8 mouse cellular contexts compared by ENCODE assay signal in the genomic region with DNA sequence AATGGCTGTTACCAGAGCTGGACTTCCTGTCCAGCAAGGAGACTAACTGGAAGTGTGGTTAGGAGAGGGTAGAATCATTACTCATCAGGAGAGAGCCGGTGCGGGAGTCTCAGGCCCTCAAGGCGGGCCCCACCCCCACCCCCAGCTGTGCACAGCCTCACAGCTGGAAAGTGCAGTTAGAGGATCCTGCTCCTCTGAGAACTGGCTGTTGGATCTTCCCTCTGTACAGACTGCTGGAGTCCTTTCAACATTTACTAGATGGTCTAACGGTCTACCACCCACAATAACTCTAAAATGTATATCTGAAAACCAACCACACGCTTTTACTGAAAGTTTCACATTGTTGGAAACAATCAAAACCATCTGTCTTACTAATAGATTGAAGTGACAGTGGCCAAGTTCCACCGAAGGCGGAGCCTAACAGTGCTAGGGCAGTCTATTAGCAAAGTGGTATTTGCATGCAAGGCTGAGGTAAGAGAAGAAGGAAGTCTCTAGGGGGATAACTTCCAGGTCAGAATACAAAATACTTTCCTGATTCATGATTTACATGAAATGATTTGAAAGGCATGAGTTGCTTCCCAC.
DNase-seq lines count a peak whose midpoint lies in the region; ATAC-seq lines count a peak whose summit lies in the region.

No protein-coding gene starts in this region.

- peak; percentile 84 for ATAC-seq in intestine, embryonic 15.5 days

- no peak overlapping the region for H3K4me3 ChIP-seq in intestine, embryonic 15.5 days (replicated peaks)

- H3K36me3 ChIP-seq in intestine, embryonic 15.5 days, result no peaks in the 10 kb centered on the region
- H3K36me3 ChIP-seq in splenic B cell, adult 2 months (ENCODE audit: control insufficient read depth, insufficient read depth, low read length, poor library complexity, severe bottlenecking), result no peaks in the 10 kb centered on the region

- no peaks in the 10 kb centered on the region for H3K9me3 ChIP-seq in intestine, embryonic 15.5 days

- H3K4me1 ChIP-seq in intestine, embryonic 15.5 days (replicated peaks), result no peaks in the 10 kb centered on the region; the same call in 1 of the 2 replicates

- 0 out of 2 replicates have a peak overlapping the region, but pooled peaks have one; percentile 42 for H3K27ac ChIP-seq in intestine, embryonic 15.5 days

- DNase-seq in adrenal gland, postnatal 14 days, result peak; percentile 54
- no peak for DNase-seq in adrenal gland, postnatal 4 days (ENCODE audit: low spot score in 2 of 2)
- DNase-seq in 3134 (ENCODE audit: extremely low read depth, insufficient read length, low spot score), result peak; percentile 83
- DNase-seq in embryo, embryonic 11 days, result peak; percentile 63
- DNase-seq in splenic B cell, adult 2 months (ENCODE audit: low read depth, low spot score), result peak; percentile 74
- no peak for DNase-seq in c-Kit-positive CD71-positive TER-119-positive erythroid progenitor cells, embryonic 14.5 days (ENCODE audit: low spot score)
- no peak for DNase-seq in cerebellum, adult 9-11 months

- no peaks in the 10 kb centered on the region for H3K27me3 ChIP-seq in intestine, embryonic 15.5 days (replicated peaks)
- H3K27me3 ChIP-seq in splenic B cell, adult 2 months (ENCODE audit: control insufficient read depth, insufficient read depth, low read length, poor library complexity, severe bottlenecking), result no peaks in the 10 kb centered on the region

- no peak overlapping the region for H3K9ac ChIP-seq in intestine, embryonic 15.5 days

- WGBS in intestine, embryonic 15.5 days, result 24% methylated on average over 7 of the region's 7 CpGs

- H3K4me2 ChIP-seq in intestine, embryonic 15.5 days (replicated peaks), result no peak overlapping the region

Comparison
In these comparisons a context has a peak if more than half of its experiments do, and no peak if none do; other contexts are left out.
1. DNase-seq: peak in adrenal gland, postnatal 14 days (single experiment), 3134 (single experiment), embryo, embryonic 11 days (single experiment) and splenic B cell, adult 2 months (single experiment); none in adrenal gland, postnatal 4 days (0 of 2), c-Kit-positive CD71-positive TER-119-positive erythroid progenitor cells, embryonic 14.5 days (single experiment) and cerebellum, adult 9-11 months (single experiment).